Mouse (Mus musculus): ENCODE measurements at regions not wholly inside any gene's neighbourhood (a gene's known extent, or its start where the extent isn't known, plus 50 kb on each side); places are given as distances from the start of the nearest gene placed in this dataset.

DNA sequence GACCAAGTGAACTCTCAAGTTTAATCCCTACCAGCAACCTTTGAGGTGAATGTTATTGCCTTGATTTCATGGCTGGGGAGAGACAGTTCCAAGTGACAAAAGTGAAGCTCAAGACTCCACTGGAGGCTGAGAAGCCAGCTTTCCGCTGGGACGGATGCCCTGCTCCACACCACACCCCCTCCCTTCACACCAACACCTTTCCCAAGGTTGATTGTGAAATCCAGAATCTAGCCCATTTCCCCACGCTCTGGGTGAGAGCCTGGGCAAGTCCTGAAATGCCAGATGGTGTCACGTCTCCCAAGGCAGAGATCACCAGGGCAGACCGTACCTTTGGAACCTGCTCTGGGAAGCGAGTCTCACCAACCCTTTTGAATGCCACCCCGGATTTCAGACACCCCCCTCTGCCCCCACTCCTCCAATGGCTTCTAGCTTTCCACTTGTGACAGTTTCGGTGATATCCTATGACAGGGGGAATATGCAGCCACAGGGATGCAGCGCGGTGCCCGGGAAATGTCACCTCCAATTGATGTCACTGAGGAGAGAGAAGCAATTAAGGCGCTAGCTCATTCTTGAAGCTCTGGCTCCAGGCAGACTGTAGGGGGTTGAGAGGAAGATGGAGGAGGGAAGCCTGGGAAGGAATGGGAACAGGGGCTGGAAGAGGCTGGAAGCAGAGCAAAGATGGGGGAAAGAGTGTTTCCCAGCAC lies 379.0 kb downstream of the Med13l start:
- TF ChIP-seq POLR2A (IDR thresholded peaks at IDR 0.05; ENCODE audit: insufficient read length, low read depth), result no peak
- no peak for TF ChIP-seq REST (IDR thresholded peaks at IDR 0.05; ENCODE audit: insufficient read depth, insufficient read length)
- TF ChIP-seq TCF12 (IDR thresholded peaks at IDR 0.05; ENCODE audit: insufficient read depth, poor library complexity, severe bottlenecking), result no peak
- TF ChIP-seq CEBPB (IDR thresholded peaks at IDR 0.05; ENCODE audit: insufficient read depth, poor library complexity, severe bottlenecking), result no peak
- TF ChIP-seq MYOG (IDR thresholded peaks at IDR 0.05; ENCODE audit: control insufficient read depth in 1 of 3, insufficient read depth in 1 of 3, insufficient read length in 2 of 3, low read depth in 2 of 3), result no peak
- TF ChIP-seq MAX (IDR thresholded peaks at IDR 0.05; ENCODE audit: low read depth), result no peak
- TF ChIP-seq E2F4 (IDR thresholded peaks at IDR 0.05; ENCODE audit: insufficient read depth), result no peak
- TF ChIP-seq SRF (IDR thresholded peaks at IDR 0.05; ENCODE audit: control insufficient read depth, insufficient read length, low read depth), result no peak
- no peak for TF ChIP-seq USF1 (IDR thresholded peaks at IDR 0.05; ENCODE audit: low read depth)
- no peak for TF ChIP-seq TCF3 (IDR thresholded peaks at IDR 0.05; ENCODE audit: insufficient read length, low read depth)
- no peak for TF ChIP-seq POLR2AphosphoS2 (IDR thresholded peaks at IDR 0.05; ENCODE audit: insufficient read length, low read depth)
- no peak for TF ChIP-seq MYOD1 (IDR thresholded peaks at IDR 0.05; ENCODE audit: control insufficient read depth in 1 of 3, insufficient read length in 2 of 3, low read depth in 2 of 3)
